Mouse (Mus musculus) frontal cortex, adult (tissue): Measurements from ENCODE around the gene Myo3b.
A peak's percentile ranks its signal among the peaks of the same experiment; 100 is the strongest.

ENCODE experiments used
- ATAC-seq: cut with Nextera tagmentation; 2 replicates; pipeline ENCODE4 v1.9.2; 2017; ENCODE audit warnings: mild to moderate bottlenecking, moderate library complexity, mixed read lengths; ENCODE audit not compliant: low TSS enrichment

Gene Myo3b

GRCm38 (mm10) chr2:70065729-70066300, 26.9 kb downstream of the Myo3b start:
- ATAC-seq, result 0 out of 2 replicates have a peak, but pooled peaks have one; percentile 52

GRCm38 (mm10) chr2:70066338-70067022, 27.6 kb downstream of the Myo3b start:
- no peak for ATAC-seq

- ATAC-seq, result no peak
Observed at GRCm38 (mm10) chr2:70069861-70070260, 30.9 kb downstream of the Myo3b start.

GRCm38 (mm10) chr2:70083444-70084020, 44.6 kb downstream of the Myo3b start:
- no peak for ATAC-seq

GRCm38 (mm10) chr2:70091261-70091660, 52.3 kb downstream of the Myo3b start:
- ATAC-seq, result no peak

- ATAC-seq, result no peak
Observed at GRCm38 (mm10) chr2:70091801-70092522, 53.0 kb downstream of the Myo3b start.

- no peak for ATAC-seq
Observed at GRCm38 (mm10) chr2:70092665-70093064, 53.7 kb downstream of the Myo3b start.

- no peak for ATAC-seq
Observed at GRCm38 (mm10) chr2:70094446-70094845, 55.5 kb downstream of the Myo3b start.

GRCm38 (mm10) chr2:70097229-70098095, 58.5 kb downstream of the Myo3b start:
- ATAC-seq, result peak; percentile 84

- ATAC-seq, result no peak
Observed at GRCm38 (mm10) chr2:70099459-70099858, 60.5 kb downstream of the Myo3b start.

GRCm38 (mm10) chr2:70105286-70106030, 66.5 kb downstream of the Myo3b start:
- ATAC-seq, result no peak

- ATAC-seq, result peak; percentile 77
Observed at GRCm38 (mm10) chr2:70109010-70109409, 70.1 kb downstream of the Myo3b start.

GRCm38 (mm10) chr2:70113798-70114782, 75.2 kb downstream of the Myo3b start:
- peak; percentile 51; the same call in 1 of the 2 replicates for ATAC-seq

GRCm38 (mm10) chr2:70118376-70119264, 79.7 kb downstream of the Myo3b start:
- ATAC-seq, result peak; percentile 38; the same call in 1 of the 2 replicates

- no peak for ATAC-seq
Observed at GRCm38 (mm10) chr2:70119265-70119663, 80.3 kb downstream of the Myo3b start.

GRCm38 (mm10) chr2:70126330-70126729, 87.4 kb downstream of the Myo3b start:
- ATAC-seq, result no peak

GRCm38 (mm10) chr2:70126783-70127182, 87.9 kb downstream of the Myo3b start:
- ATAC-seq, result peak; percentile 48

GRCm38 (mm10) chr2:70127351-70128148, 88.6 kb downstream of the Myo3b start:
- ATAC-seq, result peak; percentile 58
